Mouse (Mus musculus): ENCODE measurements at regions not wholly inside any gene's neighbourhood (a gene's known extent, or its start where the extent isn't known, plus 50 kb on each side); places are given as distances from the start of the nearest gene placed in this dataset.

- no peak for DNase-seq (ENCODE audit: low spot score)
Observed at GRCm38 (mm10) chr2:108584799-108585198, 695.7 kb upstream of the Kif18a start.

- no peak for DNase-seq (ENCODE audit: low spot score)
Observed at GRCm38 (mm10) chr2:108593555-108593954, 687.0 kb upstream of the Kif18a start.

GRCm38 (mm10) chr2:108600346-108600745 lies 680.2 kb upstream of the Kif18a start:
- no peak for DNase-seq (ENCODE audit: low spot score)

- DNase-seq (ENCODE audit: low spot score) = no peak
Observed at GRCm38 (mm10) chr2:108619580-108619979, 661.0 kb upstream of the Kif18a start.

GRCm38 (mm10) chr2:108622367-108623162 lies 658.0 kb upstream of the Kif18a start:
- no peak for DNase-seq (ENCODE audit: low spot score)

- no peak for DNase-seq (ENCODE audit: low spot score)
Observed at GRCm38 (mm10) chr2:108635644-108636043, 644.9 kb upstream of the Kif18a start.

GRCm38 (mm10) chr2:108660697-108661388 lies 619.7 kb upstream of the Kif18a start:
- DNase-seq (ENCODE audit: low spot score) = no peak

- DNase-seq (ENCODE audit: low spot score) = no peak
Observed at GRCm38 (mm10) chr2:108677777-108678380, 602.7 kb upstream of the Kif18a start.

- DNase-seq (ENCODE audit: low spot score) = no peak
Observed at GRCm38 (mm10) chr2:108681574-108681973, 599.0 kb upstream of the Kif18a start.

GRCm38 (mm10) chr2:108686019-108686743 lies 594.4 kb upstream of the Kif18a start:
- DNase-seq (ENCODE audit: low spot score) = no peak

- DNase-seq (ENCODE audit: low spot score) = peak; percentile 4
Observed at GRCm38 (mm10) chr2:108690091-108690490, 590.4 kb upstream of the Kif18a start.

GRCm38 (mm10) chr2:108691156-108692007 lies 589.2 kb upstream of the Kif18a start:
- no peak for DNase-seq (ENCODE audit: low spot score)

- no peak for DNase-seq (ENCODE audit: low spot score)
Observed at GRCm38 (mm10) chr2:108701308-108701707, 579.2 kb upstream of the Kif18a start.

GRCm38 (mm10) chr2:108707856-108708855 lies 572.4 kb upstream of the Kif18a start:
- DNase-seq (ENCODE audit: low spot score) = no peak

- DNase-seq (ENCODE audit: low spot score) = no peak
Observed at GRCm38 (mm10) chr2:108742079-108742478, 538.5 kb upstream of the Kif18a start.

- no peak for DNase-seq (ENCODE audit: low spot score)
Observed at GRCm38 (mm10) chr2:108743511-108743910, 537.0 kb upstream of the Kif18a start.

GRCm38 (mm10) chr2:108744797-108745196 lies 535.7 kb upstream of the Kif18a start:
- no peak for DNase-seq (ENCODE audit: low spot score)

- DNase-seq (ENCODE audit: low spot score) = no peak
Observed at GRCm38 (mm10) chr2:108753494-108754225, 526.9 kb upstream of the Kif18a start.

GRCm38 (mm10) chr2:108755821-108756220 lies 524.7 kb upstream of the Kif18a start:
- no peak for DNase-seq (ENCODE audit: low spot score)
